ENCODE assay signal across 23 mouse cellular contexts in the genomic region with DNA sequence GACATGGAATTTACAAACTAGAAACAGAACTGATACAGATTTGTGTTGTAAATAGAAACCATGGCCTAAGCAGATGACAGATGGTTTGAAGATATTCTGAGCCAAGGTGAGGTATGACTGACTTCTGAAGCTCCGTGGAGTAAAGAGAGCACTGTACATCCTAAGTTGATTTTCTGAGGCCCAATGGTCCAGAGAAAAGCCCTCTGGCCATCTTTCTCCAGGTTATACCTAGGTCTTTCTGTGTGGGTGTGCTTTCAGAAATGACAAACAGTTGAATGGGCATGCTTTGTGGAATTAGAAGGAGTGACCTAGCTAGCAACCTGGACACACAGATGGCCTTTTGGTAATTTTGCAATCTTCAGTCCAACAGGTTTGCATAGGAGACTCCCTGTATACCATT.
"Had no signal": no experiment of that assay in that cellular context is flagged by ENCODE, and none has a peak within 500 bp of the region (broad histone marks: within the 10 kb centered on the region; RNA-seq: fewer than 3 reads in every experiment).

No protein-coding gene starts in this region.

- ATAC-seq: liver, embryonic 12.5 days; midbrain, embryonic 13.5 days; midbrain, embryonic 16.5 days had no signal

- H3K4me2 ChIP-seq: limb, embryonic 13.5 days; liver, embryonic 12.5 days; liver, embryonic 15.5 days; lung, embryonic 15.5 days; midbrain, embryonic 13.5 days; neural tube, embryonic 13.5 days; stomach, embryonic 15.5 days had no signal

- H3K4me3 ChIP-seq: limb, embryonic 10.5 days; limb, embryonic 13.5 days; liver, embryonic 12.5 days; liver, embryonic 15.5 days; lung, embryonic 15.5 days; megakaryocyte, embryonic 14.5 days; midbrain, embryonic 10.5 days; midbrain, embryonic 13.5 days; myocyte; neural tube, embryonic 13.5 days; stomach, embryonic 15.5 days had no signal

- DNase-seq: kidney, postnatal 14 days; kidney, postnatal 4 days; layer of hippocampus, adult 9-11 months; liver; lung, adult 18-20 months; lung, postnatal 10 days; lung, postnatal 36 days; retina, postnatal 1 day; right cerebral cortex, postnatal 25 days; spleen, adult 18-20 months; thymus, postnatal 25 days had no signal

- H3K27me3 ChIP-seq: limb, embryonic 13.5 days; liver, embryonic 12.5 days; liver, embryonic 15.5 days; lung, embryonic 15.5 days; megakaryocyte, embryonic 14.5 days; midbrain, embryonic 13.5 days; neural tube, embryonic 13.5 days; stomach, embryonic 15.5 days had no signal

- H3K4me1 ChIP-seq: limb, embryonic 10.5 days; limb, embryonic 13.5 days; liver, embryonic 12.5 days; liver, embryonic 15.5 days; lung, embryonic 15.5 days; megakaryocyte, embryonic 14.5 days; midbrain, embryonic 10.5 days; midbrain, embryonic 13.5 days; neural tube, embryonic 13.5 days; stomach, embryonic 15.5 days had no signal

- H3K9me3 ChIP-seq: limb, embryonic 10.5 days; limb, embryonic 13.5 days; liver, embryonic 12.5 days; liver, embryonic 15.5 days; lung, embryonic 15.5 days; megakaryocyte, embryonic 14.5 days; midbrain, embryonic 10.5 days; midbrain, embryonic 13.5 days; neural tube, embryonic 13.5 days; stomach, embryonic 15.5 days had no signal

- H3K9ac ChIP-seq: limb, embryonic 13.5 days; liver, embryonic 12.5 days; liver, embryonic 15.5 days; lung, embryonic 15.5 days; midbrain, embryonic 13.5 days; neural tube, embryonic 13.5 days; stomach, embryonic 15.5 days had no signal

- H3K36me3 ChIP-seq: limb, embryonic 10.5 days; limb, embryonic 13.5 days; liver, embryonic 12.5 days; liver, embryonic 15.5 days; lung, embryonic 15.5 days; midbrain, embryonic 10.5 days; midbrain, embryonic 13.5 days; neural tube, embryonic 13.5 days; stomach, embryonic 15.5 days had no signal

- H3K27ac ChIP-seq: limb, embryonic 10.5 days; limb, embryonic 13.5 days; liver, embryonic 12.5 days; liver, embryonic 15.5 days; lung, embryonic 15.5 days; midbrain, embryonic 10.5 days; midbrain, embryonic 13.5 days; neural tube, embryonic 13.5 days; stomach, embryonic 15.5 days had no signal
